Mouse (Mus musculus): ENCODE measurements around the gene Akap1. TPM values are rescaled to one million over a fixed set of nuclear protein-coding genes. Genes with fewer than 3 reads are reported as not detected.
"Not testable (repeated sequence)": the region's sequence is repeated elsewhere in the genome, so short reads cannot be mapped to it uniquely, and the experiment has no call there.

Gene Akap1
- total and polyA plus RNA-seq, 2 experiments from 2014 or later, result 28.6 to 53.2 TPM

- Histone ChIP-seq H3K9me3 (ENCODE audit: low read length) (no peaks in the 10 kb centered on the region), H3K27me3 (ENCODE audit: insufficient read depth, low read length) (no peaks in the 10 kb centered on the region), H3K4me3 (ENCODE audit: low read depth, low read length) (no peak overlapping the region), H3K9ac (no peak overlapping the region), H3K4me1 (ENCODE audit: insufficient read depth) (no peaks in the 10 kb centered on the region), H3K27ac (ENCODE audit: low read depth, low read length) (no peak overlapping the region), H3K36me3 (ENCODE audit: insufficient read depth) (no peaks in the 10 kb centered on the region), H3K4me2 (ENCODE audit: low read depth) (no peak overlapping the region)
- TF ChIP-seq CTCF (IDR thresholded peaks at IDR 0.05; ENCODE audit: low read depth), result no peak
- ATAC-seq, result no peak
- WGBS, result 77% methylated on average over 7 of the region's 7 CpGs
- no peak for DNase-seq
Observed at GRCm38 (mm10) chr11:88901341-88901802, 37.0 kb upstream of the Akap1 start.

GRCm38 (mm10) chr11:88899561-88899960, 35.2 kb upstream of the Akap1 start:
- H3K9ac ChIP-seq, result no peak overlapping the region
- no peaks in the 10 kb centered on the region for H3K4me1 ChIP-seq (ENCODE audit: insufficient read depth)
- DNase-seq, result no peak
- 87% methylated on average over 6 of the region's 6 CpGs for WGBS
- no peaks in the 10 kb centered on the region for H3K9me3 ChIP-seq (ENCODE audit: low read length)
- ATAC-seq, result no peak
- H3K4me2 ChIP-seq (ENCODE audit: low read depth), result no peak overlapping the region
- no peak overlapping the region for H3K27ac ChIP-seq (ENCODE audit: low read depth, low read length)
- no peak for TF ChIP-seq CTCF (IDR thresholded peaks at IDR 0.05; ENCODE audit: low read depth)
- no peaks in the 10 kb centered on the region for H3K27me3 ChIP-seq (ENCODE audit: insufficient read depth, low read length)
- H3K4me3 ChIP-seq (ENCODE audit: low read depth, low read length), result no peak overlapping the region
- H3K36me3 ChIP-seq (ENCODE audit: insufficient read depth), result no peaks in the 10 kb centered on the region

GRCm38 (mm10) chr11:88898380-88898763, 34.0 kb upstream of the Akap1 start:
- Histone ChIP-seq H3K9ac (no peak overlapping the region), H3K27ac (ENCODE audit: low read depth, low read length) (no peak overlapping the region), H3K27me3 (ENCODE audit: insufficient read depth, low read length) (no peaks in the 10 kb centered on the region), H3K4me1 (ENCODE audit: insufficient read depth) (no peaks in the 10 kb centered on the region), H3K4me3 (ENCODE audit: low read depth, low read length) (no peak overlapping the region), H3K9me3 (ENCODE audit: low read length) (no peaks in the 10 kb centered on the region), H3K36me3 (ENCODE audit: insufficient read depth) (no peaks in the 10 kb centered on the region), H3K4me2 (ENCODE audit: low read depth) (no peak overlapping the region)
- 69% methylated on average over 4 of the region's 4 CpGs for WGBS
- ATAC-seq (no peak), DNase-seq (no peak)
- no peak for TF ChIP-seq CTCF (IDR thresholded peaks at IDR 0.05; ENCODE audit: low read depth)

GRCm38 (mm10) chr11:88897624-88898379, 33.4 kb upstream of the Akap1 start:
- 58% methylated on average over 15 of the region's 15 CpGs for WGBS

GRCm38 (mm10) chr11:88895800-88896232, 31.4 kb upstream of the Akap1 start:
- Histone ChIP-seq H3K4me2 (ENCODE audit: low read depth) (0 out of 2 replicates have a peak overlapping the region, but pooled peaks have one; percentile 19), H3K4me3 (ENCODE audit: low read depth, low read length) (0 out of 2 replicates have a peak overlapping the region, but pooled peaks have one; percentile 11)
- H3K36me3 ChIP-seq (ENCODE audit: insufficient read depth); H3K27me3 ChIP-seq (ENCODE audit: insufficient read depth, low read length); DNase-seq; H3K4me1 ChIP-seq (ENCODE audit: insufficient read depth); H3K9ac ChIP-seq; ATAC-seq; H3K9me3 ChIP-seq (ENCODE audit: low read length); H3K27ac ChIP-seq (ENCODE audit: low read depth, low read length): not testable (repeated sequence)
- WGBS, result 35% methylated on average over 21 of the region's 39 CpGs

More at GRCm38 (mm10) chr11:88897624-88898379, 33.4 kb upstream of the Akap1 start:
- H3K4me1 ChIP-seq (ENCODE audit: insufficient read depth), result no peaks in the 10 kb centered on the region
- no peaks in the 10 kb centered on the region for H3K27me3 ChIP-seq (ENCODE audit: insufficient read depth, low read length)
- H3K27ac ChIP-seq (ENCODE audit: low read depth, low read length), result no peak overlapping the region
- no peak for TF ChIP-seq CTCF (IDR thresholded peaks at IDR 0.05; ENCODE audit: low read depth)
- H3K4me3 ChIP-seq (ENCODE audit: low read depth, low read length), result no peak overlapping the region
- H3K9me3 ChIP-seq (ENCODE audit: low read length), result no peaks in the 10 kb centered on the region
- H3K9ac ChIP-seq, result no peak overlapping the region
- ATAC-seq, result no peak
- no peak overlapping the region for H3K4me2 ChIP-seq (ENCODE audit: low read depth)
- H3K36me3 ChIP-seq (ENCODE audit: insufficient read depth), result no peaks in the 10 kb centered on the region
- no peak for DNase-seq

GRCm38 (mm10) chr11:88895235-88895634, 30.8 kb upstream of the Akap1 start:
- H3K27ac ChIP-seq (ENCODE audit: low read depth, low read length); H3K27me3 ChIP-seq (ENCODE audit: insufficient read depth, low read length); H3K4me1 ChIP-seq (ENCODE audit: insufficient read depth); H3K9me3 ChIP-seq (ENCODE audit: low read length); ATAC-seq; DNase-seq; H3K4me3 ChIP-seq (ENCODE audit: low read depth, low read length); H3K9ac ChIP-seq; H3K36me3 ChIP-seq (ENCODE audit: insufficient read depth): not testable (repeated sequence)
- WGBS, result 59% methylated on average over 15 of the region's 20 CpGs
- 0 out of 2 replicates have a peak overlapping the region, but pooled peaks have one; percentile 19 for H3K4me2 ChIP-seq (ENCODE audit: low read depth)

GRCm38 (mm10) chr11:88894279-88894678, 29.9 kb upstream of the Akap1 start:
- H3K27me3 ChIP-seq (ENCODE audit: insufficient read depth, low read length); H3K4me1 ChIP-seq (ENCODE audit: insufficient read depth); H3K27ac ChIP-seq (ENCODE audit: low read depth, low read length); H3K36me3 ChIP-seq (ENCODE audit: insufficient read depth); ATAC-seq; DNase-seq; H3K9ac ChIP-seq; H3K4me3 ChIP-seq (ENCODE audit: low read depth, low read length); H3K9me3 ChIP-seq (ENCODE audit: low read length); H3K4me2 ChIP-seq (ENCODE audit: low read depth): not testable (repeated sequence)
- 96% methylated on average over 11 of the region's 14 CpGs for WGBS

GRCm38 (mm10) chr11:88893501-88893900, 29.1 kb upstream of the Akap1 start:
- not testable (repeated sequence) for H3K36me3 ChIP-seq (ENCODE audit: insufficient read depth); H3K4me1 ChIP-seq (ENCODE audit: insufficient read depth); H3K4me3 ChIP-seq (ENCODE audit: low read depth, low read length); H3K9me3 ChIP-seq (ENCODE audit: low read length); H3K27ac ChIP-seq (ENCODE audit: low read depth, low read length); H3K4me2 ChIP-seq (ENCODE audit: low read depth); ATAC-seq; H3K27me3 ChIP-seq (ENCODE audit: insufficient read depth, low read length); H3K9ac ChIP-seq; DNase-seq
- WGBS, result 100% methylated on average over 2 of the region's 8 CpGs

- H3K36me3 ChIP-seq (ENCODE audit: insufficient read depth); H3K27ac ChIP-seq (ENCODE audit: low read depth, low read length); H3K4me1 ChIP-seq (ENCODE audit: insufficient read depth); H3K27me3 ChIP-seq (ENCODE audit: insufficient read depth, low read length); H3K9me3 ChIP-seq (ENCODE audit: low read length); H3K9ac ChIP-seq; H3K4me3 ChIP-seq (ENCODE audit: low read depth, low read length); ATAC-seq; DNase-seq; H3K4me2 ChIP-seq (ENCODE audit: low read depth): not testable (repeated sequence)
- 96% methylated on average over 22 of the region's 24 CpGs for WGBS
Observed at GRCm38 (mm10) chr11:88892789-88893188, 28.4 kb upstream of the Akap1 start.

- H3K4me2 ChIP-seq (ENCODE audit: low read depth); H3K9me3 ChIP-seq (ENCODE audit: low read length); DNase-seq; H3K36me3 ChIP-seq (ENCODE audit: insufficient read depth); H3K27me3 ChIP-seq (ENCODE audit: insufficient read depth, low read length); H3K4me1 ChIP-seq (ENCODE audit: insufficient read depth); H3K4me3 ChIP-seq (ENCODE audit: low read depth, low read length); H3K9ac ChIP-seq; H3K27ac ChIP-seq (ENCODE audit: low read depth, low read length); ATAC-seq: not testable (repeated sequence)
- 94% methylated on average over 22 of the region's 24 CpGs for WGBS
Observed at GRCm38 (mm10) chr11:88891921-88892561, 27.7 kb upstream of the Akap1 start.

Measured in forebrain, postnatal 0 days (tissue).